26 mouse cellular contexts compared by ENCODE assay signal in genomic region chr13:116177781-116178180, GRCm38 (mm10).
"Had no signal": no experiment of that assay in that cellular context is flagged by ENCODE, and none has a peak within 500 bp of the region (broad histone marks: within the 10 kb centered on the region; RNA-seq: fewer than 3 reads in every experiment).

No protein-coding gene starts in this region.

- H3K27ac ChIP-seq: heart, adult 2 months; heart, embryonic 13.5 days; heart, embryonic 15.5 days; hindbrain, embryonic 13.5 days; hindbrain, embryonic 15.5 days; hindbrain, postnatal 0 days; kidney, embryonic 15.5 days; kidney, postnatal 0 days; limb, embryonic 13.5 days; limb, embryonic 15.5 days; liver, embryonic 12.5 days had no signal

- H3K9me3 ChIP-seq: heart, embryonic 13.5 days; heart, embryonic 15.5 days; hindbrain, embryonic 13.5 days; hindbrain, embryonic 15.5 days; kidney, embryonic 15.5 days; limb, embryonic 13.5 days; limb, embryonic 15.5 days; liver, embryonic 12.5 days had no signal

- ATAC-seq: hindbrain, postnatal 0 days; intestine, embryonic 16.5 days; liver, embryonic 12.5 days had no signal

- H3K4me3 ChIP-seq: heart, adult 2 months; heart, embryonic 13.5 days; heart, embryonic 15.5 days; hindbrain, embryonic 13.5 days; hindbrain, embryonic 15.5 days; kidney, embryonic 15.5 days; limb, embryonic 13.5 days; limb, embryonic 15.5 days; liver, embryonic 12.5 days had no signal

- DNase-seq: gastrocnemius, postnatal 14 days; gastrocnemius, postnatal 36 days; heart, adult 11 months; heart, adult 2 months; heart, postnatal 14 days; heart, postnatal 36 days; kidney, adult 11 months; kidney, adult 2 months; kidney, adult 9 months; kidney, postnatal 14 days; kidney, postnatal 36 days; layer of hippocampus, adult 9-11 months; layer of hippocampus, postnatal 36 days; left cerebral cortex, postnatal 4 days had no signal

- H3K4me2 ChIP-seq: heart, embryonic 11.5 days; heart, embryonic 13.5 days; heart, embryonic 15.5 days; hindbrain, embryonic 13.5 days; hindbrain, embryonic 15.5 days; kidney, embryonic 15.5 days; limb, embryonic 13.5 days; limb, embryonic 15.5 days; liver, embryonic 12.5 days had no signal

- H3K4me1 ChIP-seq: heart, embryonic 15.5 days; hindbrain, embryonic 13.5 days; hindbrain, embryonic 15.5 days; kidney, embryonic 15.5 days; limb, embryonic 13.5 days; limb, embryonic 15.5 days; liver, embryonic 12.5 days had no signal

- H3K27me3 ChIP-seq: heart, embryonic 15.5 days; hindbrain, embryonic 15.5 days; kidney, embryonic 15.5 days; limb, embryonic 13.5 days; limb, embryonic 15.5 days; liver, embryonic 12.5 days had no signal

- H3K36me3 ChIP-seq: heart, embryonic 13.5 days; heart, embryonic 15.5 days; hindbrain, embryonic 13.5 days; hindbrain, embryonic 15.5 days; kidney, embryonic 15.5 days; limb, embryonic 13.5 days; limb, embryonic 15.5 days; liver, embryonic 12.5 days had no signal

- H3K9ac ChIP-seq: heart, embryonic 13.5 days; heart, embryonic 15.5 days; hindbrain, embryonic 13.5 days; hindbrain, embryonic 15.5 days; kidney, embryonic 15.5 days; limb, embryonic 13.5 days; limb, embryonic 15.5 days; liver, embryonic 12.5 days had no signal
